Mouse (Mus musculus) CD8-positive naive resting alpha-beta T cell, adult 2 months (primary cell): Measurements from ENCODE around the gene Syn3.
"Not testable (repeated sequence)": the region's sequence is repeated elsewhere in the genome, so short reads cannot be mapped to it uniquely, and the experiment has no call there.

Experiments
- DNase-seq, 2 experiments: peaks; one replicate each; pipeline ENCODE4 v3.0.0; 2022; ENCODE audit warnings: low read depth in 2 of 2, low spot score in 2 of 2

Syn3 gene

DNA sequence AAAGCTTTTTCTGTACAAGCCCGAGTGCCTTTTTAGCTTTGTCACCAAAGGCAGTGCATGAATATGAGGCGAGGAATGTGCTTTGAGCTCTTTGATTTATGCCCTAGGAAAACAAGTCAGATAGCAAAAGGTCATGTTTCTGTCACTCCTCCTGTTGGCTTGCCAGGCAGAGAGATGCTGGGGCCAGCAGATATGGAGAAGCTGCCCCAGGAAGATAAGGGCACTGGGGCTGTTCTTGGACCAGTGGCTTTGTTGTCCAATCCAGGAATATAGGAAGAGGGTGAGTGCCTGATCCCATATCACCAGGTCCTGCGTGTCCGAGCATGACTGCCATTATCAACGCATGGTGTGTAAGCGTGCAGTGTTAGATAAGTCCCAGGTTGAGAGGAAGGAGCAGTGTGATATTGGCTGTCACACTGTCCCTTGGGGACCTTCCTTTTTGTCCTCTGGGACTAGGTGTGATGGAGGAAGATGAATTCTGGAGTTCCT lies 336.9 kb downstream of the Syn3 start:
- DNase-seq, result no peak

DNA sequence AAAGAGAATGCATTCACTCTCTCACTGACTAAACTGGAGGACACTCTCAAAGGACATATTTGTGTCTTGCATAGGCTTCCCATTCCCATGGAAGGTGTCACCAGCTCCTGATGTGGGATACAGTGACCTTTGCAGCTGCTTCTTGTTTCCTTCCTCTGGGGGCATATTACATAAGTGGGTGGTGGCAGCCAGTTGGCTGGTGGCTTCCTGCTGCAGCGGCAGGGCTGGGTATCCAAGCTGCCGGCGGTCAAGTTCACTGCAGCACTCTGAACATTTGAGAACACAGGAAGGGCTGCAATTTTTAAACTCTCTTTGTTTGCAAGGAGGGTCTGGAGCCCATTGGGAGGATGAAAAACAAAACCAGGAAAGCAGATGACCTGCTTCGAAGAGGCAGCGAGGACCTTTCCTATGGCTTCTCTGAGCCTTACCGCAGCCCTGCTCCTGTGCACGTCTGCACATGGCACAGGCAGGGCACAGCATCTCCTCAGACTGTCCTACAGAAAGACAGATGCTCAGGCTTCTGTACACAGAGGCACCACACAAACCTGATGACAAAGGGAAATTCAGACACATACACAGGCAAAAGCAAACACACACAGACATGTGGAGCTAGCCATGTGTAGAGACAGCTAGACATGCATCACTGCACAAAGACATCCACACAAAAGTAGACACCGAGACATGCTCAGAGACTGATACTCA lies 340.3 kb downstream of the Syn3 start:
- DNase-seq, result no peak

DNA sequence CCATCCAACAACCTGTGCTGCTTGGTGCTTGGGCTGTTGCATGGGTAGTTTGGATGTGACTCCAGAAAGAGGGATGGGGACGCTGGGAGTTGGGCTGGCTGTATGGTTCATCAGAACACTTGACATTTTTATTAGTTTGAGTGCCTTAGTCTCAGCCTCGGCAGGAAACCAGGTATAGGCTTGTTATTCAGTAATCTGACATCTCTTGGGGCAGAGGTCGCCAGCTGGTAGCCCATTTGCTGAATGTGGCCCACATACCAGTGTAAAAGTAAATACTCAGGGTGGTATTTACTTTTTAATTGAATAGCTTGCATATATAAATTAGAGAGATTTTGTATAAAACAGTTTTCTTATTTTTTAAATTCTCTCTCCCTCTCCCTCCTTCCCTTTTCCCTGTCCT lies 343.4 kb downstream of the Syn3 start:
- DNase-seq, result no peak

DNA sequence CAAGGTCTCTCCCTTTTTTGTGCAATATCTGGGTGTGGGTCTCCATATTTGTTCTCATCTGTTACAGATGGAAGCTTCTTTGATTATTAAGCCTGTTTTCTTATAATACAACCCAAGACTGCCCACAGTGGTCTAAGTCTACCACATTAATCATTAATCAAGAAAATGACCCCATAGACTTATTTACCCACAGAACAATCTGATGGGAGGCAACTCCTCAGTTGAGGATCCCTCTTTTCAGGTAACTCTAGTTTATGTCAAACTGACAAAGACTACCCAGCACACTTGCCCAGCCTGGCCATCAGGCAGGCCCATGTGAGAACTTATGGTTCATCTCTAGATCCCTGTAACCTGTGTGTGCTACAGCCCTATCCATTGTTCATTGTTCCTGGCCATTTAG lies 345.5 kb downstream of the Syn3 start:
- no peak for DNase-seq

DNA sequence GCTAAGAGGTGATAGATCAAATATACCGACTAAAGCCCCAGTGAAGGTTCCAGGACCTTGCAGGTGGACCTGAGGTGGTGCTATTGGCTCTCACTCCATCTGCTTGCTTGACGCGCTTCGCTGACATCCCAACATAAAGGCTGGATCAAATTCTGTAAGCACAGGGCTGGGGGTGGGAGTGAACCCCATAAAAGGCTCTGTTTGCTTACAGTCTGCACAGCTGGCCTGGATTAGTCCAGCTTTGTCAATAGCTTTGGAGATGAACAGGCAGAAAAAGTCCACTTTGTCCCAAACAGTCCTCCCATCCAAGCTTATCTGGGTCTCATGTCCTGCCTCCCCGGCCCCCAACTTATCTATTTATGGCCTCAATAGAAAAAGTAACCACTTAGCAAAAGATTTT lies 347.3 kb downstream of the Syn3 start:
- DNase-seq, result no peak

DNA sequence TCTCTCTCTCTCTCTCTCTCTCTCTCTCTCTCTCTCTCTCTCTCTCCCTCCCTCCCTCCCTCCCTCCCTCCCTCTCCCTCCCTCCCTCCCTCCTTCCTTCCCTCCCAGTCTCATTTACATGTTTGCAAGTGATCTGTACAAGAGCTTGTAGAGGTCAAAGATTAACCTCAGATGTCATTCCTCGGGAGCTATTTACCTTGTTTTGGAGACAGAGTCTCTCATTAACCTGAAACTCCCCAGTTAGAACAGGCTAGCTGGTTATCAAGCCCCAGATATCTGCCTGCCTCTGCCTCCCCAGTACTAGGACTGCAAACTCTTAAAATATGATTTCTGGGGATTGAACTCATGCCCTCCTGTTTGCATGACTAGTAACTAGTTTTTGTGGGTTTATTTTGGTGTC lies 348.6 kb downstream of the Syn3 start:
- DNase-seq, result no peak

DNA sequence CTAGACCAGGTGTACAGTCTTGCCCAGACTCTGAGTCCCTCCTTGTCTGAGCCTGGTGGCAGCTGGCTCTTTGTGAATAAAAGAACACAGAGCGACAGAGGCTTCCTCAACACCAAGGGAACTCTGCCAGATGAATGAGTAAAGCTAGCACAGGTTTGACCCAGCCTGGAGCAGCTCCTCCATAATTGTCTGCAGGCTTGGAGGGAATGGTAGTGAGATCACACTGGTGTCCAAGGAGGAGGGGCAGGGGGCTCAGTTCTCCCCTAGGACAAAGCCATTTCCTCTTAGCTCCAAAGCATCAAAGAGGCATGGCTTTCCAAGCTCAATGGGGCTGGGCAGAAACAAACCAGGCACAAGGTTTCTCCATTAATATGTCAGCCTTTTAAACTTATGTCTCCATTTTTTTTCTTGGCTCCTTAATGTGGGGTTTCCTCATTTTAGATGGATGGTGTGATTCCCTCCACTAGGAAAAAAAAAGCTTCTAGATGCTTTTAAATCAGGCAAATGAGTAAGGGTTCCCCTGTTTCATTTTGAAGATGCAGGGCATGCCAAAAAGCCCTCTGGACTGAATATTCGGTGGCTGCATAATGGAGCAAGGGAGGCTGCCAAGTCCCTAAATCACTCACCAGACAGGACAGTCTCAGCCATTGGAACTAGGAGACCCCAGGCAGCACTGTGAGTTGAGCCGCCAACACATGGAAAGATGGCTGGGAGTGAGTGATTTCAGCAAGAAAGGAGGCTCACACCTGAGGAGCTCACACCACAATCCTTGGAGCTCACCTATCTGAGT lies 349.5 kb downstream of the Syn3 start:
- no peak for DNase-seq

DNA sequence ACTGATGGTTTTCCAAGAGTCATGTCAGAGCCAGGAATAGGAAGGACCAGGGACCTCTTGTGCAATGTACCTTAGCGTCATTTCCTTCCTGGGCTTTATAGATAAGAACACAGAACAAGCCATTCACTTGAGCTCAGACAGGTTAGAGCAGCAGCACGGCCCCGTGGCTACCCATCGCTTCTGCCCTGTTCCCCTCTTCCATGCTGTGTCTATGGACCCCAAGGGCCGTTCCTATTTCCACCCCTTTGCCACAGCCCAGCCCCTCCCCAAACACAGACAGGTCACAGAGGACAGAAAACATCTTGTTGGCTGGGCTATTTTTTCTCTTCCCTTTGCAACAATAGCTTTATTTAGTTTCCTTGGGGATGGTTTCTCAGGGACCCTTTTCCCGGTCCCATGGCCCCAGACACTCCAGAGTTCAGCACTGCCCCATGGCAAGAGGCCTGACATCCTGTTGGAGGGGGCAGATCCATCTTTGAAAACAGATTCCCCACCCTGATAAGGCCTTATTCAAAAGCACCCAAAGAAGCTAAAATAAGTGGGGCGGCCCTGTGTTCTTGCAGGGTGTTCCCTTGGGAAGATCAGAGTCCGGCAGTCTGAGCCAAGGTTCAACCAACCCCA lies 359.5 kb downstream of the Syn3 start:
- no peak for DNase-seq

DNA sequence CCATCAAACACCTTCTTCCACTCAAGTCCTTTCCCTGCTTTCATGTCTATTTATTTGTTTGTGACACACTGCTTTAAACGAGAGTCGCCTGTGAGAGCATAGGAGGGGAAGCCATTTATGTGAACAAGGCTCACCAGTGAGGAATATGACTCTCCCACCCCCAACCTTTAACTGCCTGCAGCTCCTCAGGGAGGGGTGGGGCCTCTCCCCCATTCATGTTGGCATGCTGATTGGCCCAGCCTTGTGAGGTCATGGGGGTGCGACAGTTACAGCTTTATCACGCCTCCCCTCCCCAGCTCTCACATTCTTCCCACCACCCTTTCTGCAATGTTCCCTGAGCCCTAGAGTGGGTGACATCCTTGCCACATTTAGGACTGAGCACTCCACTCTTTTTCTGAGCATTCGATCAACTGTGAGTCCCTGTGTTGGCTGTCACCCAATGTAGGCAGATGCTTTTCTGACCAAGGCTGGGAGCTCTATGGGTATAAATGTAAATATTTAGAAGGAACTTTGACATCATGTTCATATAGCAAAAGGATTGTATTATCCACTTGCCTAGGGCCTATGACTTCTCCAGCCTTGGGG lies 361.0 kb downstream of the Syn3 start:
- no peak for DNase-seq

DNA sequence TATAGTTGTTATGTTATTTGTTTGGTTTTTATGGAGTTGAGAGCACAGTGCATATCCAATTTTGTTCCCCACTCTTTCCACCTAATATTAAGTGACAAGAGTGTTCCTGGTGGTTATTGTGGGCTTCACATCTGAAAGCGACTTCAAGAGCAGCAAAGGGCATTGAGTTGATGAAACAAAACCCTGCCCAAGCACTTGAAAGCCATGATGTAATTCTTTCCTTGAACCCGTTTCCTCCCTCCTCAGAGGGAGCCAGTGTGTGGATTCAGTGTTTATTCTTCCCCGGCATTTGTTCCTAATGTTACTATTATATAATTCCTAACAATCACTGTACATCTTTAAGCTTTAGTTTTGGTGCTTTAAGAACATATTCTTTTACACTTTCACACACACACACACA lies 361.6 kb downstream of the Syn3 start:
- DNase-seq, result no peak

DNA sequence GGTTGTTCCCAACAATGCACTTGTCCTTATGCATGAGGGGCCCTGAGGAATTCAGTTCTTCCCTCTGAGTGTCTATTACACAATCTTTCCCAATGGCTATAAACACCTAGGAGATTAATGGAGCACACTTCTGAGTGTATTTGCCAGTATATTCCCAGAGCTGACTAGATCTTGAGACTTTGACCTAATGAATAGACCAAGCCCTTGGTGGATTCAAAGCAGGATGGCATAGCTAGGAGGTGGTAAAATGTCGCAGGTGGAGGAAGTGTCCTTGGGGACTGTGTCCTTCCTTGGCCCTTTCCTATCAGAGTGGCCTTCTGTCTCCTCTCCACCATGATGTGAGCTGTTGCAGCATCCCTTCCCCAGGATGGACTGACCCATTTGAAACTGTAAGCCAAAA lies 362.4 kb downstream of the Syn3 start:
- no peak for DNase-seq

DNA sequence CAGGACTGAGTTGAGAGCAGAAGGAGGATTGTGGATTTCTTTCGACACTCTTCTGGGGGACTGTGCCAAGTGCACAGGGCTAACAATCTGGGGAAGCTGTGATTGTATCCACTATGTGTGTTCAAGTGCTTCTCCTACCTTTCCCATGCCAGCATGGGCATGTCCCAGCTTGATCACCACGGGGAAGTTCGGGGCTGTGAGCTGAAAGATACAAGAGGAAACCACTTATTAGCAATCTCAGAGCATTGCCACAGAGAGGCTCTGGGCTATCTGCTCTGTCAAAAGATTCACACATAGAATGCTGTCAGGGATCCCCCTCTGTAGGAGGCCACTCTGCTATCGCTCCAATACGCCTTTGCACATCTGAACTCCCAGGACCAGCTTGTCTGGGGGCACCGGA lies 363.8 kb downstream of the Syn3 start:
- DNase-seq, result no peak

DNA sequence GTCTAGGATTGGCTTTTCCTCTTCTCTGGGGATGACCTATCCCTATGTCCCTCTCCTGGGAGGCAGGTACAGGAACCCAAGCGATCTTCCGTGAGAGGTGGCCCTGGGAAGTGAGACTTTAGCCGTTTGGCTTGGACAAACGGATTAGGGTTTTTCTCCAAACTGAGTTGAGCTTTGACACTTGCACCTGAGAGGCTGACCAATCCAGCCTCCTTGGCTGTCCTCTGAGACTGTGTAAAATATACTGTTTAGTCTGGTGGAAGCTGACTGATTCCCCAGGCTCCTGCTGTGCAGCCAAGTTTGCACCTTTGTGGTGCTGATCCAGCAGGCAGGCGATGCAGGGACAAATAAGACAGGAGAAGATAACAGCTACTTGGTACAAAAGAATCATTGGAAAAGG lies 364.4 kb downstream of the Syn3 start:
- DNase-seq, result no peak

DNA sequence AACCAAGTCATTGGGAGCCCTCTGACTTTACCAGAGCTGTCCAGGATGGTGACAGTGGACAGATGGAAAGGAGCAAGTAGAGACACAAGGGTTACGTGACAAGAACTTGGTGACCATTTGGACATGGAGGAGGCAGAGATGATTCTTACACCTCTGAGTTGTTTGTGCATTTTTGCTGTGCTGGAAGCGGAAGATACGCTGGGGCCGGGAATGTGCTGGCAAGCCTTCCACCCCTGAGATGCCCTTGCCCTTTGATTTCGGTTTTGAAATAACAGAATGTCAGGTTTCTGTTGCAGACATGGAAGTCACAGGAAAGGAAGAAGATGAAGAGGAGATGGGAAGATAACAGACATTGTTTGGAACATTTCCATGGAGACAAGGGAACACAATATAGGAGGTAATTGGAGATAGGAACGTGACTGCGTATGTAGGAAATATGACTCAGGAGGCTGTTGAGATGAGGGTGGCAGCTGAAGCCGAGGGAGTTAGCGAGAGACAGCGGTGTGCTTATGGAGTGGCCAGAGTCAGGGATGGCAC lies 366.2 kb downstream of the Syn3 start:
- no peak for DNase-seq

DNA sequence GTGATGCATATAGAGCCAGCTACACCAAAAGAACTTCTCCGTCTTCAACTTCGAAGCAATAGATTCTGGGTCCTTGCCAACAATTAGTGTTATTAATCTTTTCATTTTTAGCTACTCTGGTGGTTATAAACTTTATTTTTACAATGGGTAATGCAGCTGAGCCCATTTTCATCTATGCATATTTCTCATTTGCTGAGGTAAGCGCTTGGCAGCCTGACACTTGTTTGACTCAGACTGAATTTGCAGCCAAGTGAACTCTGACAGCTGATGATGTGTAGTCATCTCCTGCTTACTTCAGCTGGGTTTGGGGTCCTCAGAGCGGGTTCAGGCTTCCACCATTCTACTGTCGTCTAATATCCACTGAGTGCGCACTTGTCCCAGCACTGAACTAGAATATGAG lies 369.6 kb downstream of the Syn3 start:
- no peak for DNase-seq

DNA sequence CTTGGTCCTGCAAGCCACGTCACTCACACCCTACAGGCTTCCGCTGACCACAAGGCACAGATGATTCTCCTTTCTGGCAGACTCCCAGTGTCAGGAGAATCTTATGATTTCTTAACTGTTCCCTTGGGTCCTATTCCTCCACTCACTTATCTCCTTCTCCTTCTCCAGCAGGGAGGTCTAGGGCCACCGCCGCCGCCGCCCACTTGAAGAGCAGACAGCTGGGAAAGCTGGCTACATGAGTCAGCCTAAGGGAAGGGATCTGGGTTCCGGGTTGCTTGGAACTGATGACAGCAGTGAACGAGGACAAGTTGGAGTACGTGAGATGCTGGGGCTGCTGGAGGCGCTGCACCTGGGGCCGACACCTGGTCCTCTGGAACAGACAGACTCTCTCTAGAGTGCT lies 372.2 kb downstream of the Syn3 start:
- DNase-seq, result no peak

DNA sequence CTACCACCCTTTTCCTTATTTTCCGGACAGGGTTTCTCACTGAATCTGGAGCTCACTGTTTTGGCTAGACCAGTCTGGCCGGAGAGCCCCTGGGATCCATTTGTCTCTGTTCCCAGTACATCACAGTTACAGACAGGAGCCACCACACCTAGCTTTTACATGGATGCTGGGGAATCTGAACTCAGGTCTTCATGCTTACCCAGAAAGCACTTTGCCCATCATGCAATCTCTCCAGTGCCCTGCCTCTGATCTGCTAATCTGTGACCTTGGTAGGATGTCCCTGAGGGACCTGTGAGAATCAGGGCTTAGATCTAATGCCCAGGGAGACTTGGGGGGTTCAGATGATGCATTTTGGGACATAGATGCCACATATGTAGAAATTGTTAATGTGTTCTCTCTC lies 373.3 kb downstream of the Syn3 start:
- no peak for DNase-seq

DNA sequence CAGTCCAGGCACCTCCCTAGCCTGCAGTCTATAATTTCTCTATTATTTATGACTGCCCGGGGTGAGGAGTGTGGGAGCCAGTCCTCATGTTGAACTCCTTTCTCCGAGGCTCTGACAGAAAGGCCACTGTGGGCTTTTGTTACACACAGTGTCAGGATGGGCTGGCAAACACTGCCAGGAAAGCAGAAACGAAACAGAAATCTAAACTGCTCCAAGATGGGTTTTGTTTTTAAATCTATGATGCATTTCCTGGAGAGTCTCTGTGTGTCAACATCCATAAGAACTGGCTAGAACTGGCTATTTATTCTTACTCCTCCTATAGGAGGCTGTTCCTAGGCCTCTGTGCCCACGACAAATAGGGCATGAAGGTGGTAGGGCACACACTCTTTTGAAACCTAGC lies 374.6 kb downstream of the Syn3 start:
- no peak for DNase-seq

DNA sequence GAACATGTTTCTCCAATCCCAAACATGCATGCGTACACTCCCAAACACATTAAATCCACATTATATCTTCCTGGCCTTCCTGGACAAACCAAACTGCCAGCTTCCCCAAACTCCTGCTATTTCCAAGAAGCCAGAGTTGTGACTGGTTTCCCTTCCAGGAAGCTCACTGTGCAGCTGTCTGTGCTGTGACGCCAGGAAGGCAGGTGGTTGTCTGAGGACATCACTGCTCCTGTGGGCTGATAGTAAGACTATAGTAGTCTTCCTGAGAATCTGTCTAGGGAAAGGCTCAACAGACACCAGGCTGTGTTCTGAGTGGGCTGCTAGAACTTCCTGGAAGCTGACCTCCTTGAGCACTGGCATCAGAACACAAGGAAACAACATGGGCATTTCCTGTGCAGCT lies 375.5 kb downstream of the Syn3 start:
- DNase-seq, result no peak

DNA sequence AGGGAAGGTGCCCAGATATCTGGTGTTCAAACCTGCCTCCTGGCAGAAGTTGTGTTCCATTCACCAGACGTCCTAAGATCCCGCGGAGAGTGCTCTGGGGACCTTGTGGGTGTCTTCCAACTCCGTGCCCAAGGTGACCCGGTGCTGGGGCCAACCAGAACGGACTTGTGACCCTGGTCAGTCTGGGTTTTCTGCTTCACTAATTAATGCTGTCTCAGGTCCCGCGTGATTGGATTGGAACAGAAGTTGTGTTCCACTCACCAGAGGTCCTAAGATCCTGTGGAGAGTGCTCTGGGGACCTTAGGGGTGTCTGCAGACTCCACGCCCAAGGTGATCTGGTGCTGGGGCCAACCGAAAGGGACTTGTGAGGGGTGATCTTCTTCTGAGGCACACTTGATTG lies 376.2 kb downstream of the Syn3 start:
- not testable (repeated sequence) for DNase-seq

DNA sequence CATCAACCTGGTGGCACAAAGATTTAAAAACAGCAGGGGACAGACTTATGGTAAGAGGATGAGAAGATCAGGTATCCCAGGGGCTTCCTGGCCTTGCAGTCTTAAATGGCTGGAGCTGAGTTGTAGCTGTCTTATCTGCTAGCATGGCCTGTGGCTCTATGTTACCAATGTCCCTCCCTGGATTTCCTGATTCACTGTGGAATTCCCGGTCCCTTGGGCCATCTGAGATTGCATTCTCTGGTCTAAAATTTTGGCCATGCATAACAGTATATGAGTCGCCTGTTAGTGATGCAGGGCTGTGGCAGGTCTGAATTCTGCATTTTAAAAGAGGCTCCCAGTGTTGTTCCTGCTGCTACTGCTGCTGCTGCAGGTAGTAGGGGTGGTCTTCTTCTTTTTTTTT lies 382.4 kb downstream of the Syn3 start:
- DNase-seq, result no peak

DNA sequence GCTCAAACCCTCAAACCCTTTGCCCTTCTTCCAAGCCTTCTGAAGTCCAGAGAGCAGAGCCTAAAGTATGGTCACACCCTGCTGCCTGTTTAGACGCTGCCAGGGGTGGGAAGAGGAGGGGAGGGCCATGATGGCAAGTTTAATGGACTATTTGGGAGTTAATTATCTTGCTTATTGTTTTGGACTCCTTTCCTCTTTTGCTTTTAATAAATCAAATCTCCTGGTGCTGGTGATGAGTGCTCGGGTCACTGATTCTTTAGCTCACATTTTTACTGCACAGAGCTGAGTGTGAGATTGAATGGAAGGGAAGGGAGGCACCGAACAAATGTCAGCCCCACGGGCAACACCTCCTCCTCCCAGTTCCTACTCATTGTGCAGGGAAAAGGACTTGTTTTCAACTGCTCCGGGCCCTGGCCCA lies 384.3 kb downstream of the Syn3 start:
- no peak for DNase-seq
